Mouse (Mus musculus) small intestine, adult 2 months (tissue): ENCODE results near the gene Btn1a1. TPM values are rescaled to one million over a fixed set of nuclear protein-coding genes. Genes with fewer than 3 reads are reported as not detected.

Experiments used
- H3K27ac ChIP-seq: fragments of 200-500 bp; 2 replicates; pipeline ENCODE4 v1.5.1; 2012; ENCODE audit warnings: low read depth, low read length, control low read depth, inconsistent platforms; ENCODE audit not compliant: insufficient read depth
- H3K27me3 ChIP-seq: fragments of 200-500 bp; 2 replicates; pipeline ENCODE4 v1.6.1; 2012; ENCODE audit warnings: mild to moderate bottlenecking, moderate library complexity, low read length, inconsistent platforms; ENCODE audit not compliant: control insufficient read depth, insufficient read depth
- H3K36me3 ChIP-seq: fragments of 200-500 bp; 2 replicates; pipeline ENCODE4 v1.6.1; 2012; ENCODE audit warnings: mild to moderate bottlenecking, low read length, control low read depth, inconsistent platforms; ENCODE audit not compliant: control insufficient read depth, insufficient read depth
- H3K4me1 ChIP-seq: fragments of 200-500 bp; 2 replicates; pipeline ENCODE4 v1.6.1; 2012; ENCODE audit warnings: low read length, inconsistent platforms, mixed read lengths; ENCODE audit not compliant: control insufficient read depth, insufficient read depth, insufficient read length
- H3K4me3 ChIP-seq: fragments of 200-500 bp; 2 replicates; pipeline ENCODE4 v1.5.1; 2012; ENCODE audit warnings: low read depth, mild to moderate bottlenecking, control low read depth, inconsistent platforms, low read length, moderate library complexity
- CTCF ChIP-seq: fragments of 200-500 bp; IDR thresholded peaks from 2 replicates; pipeline ENCODE4 v1.5.1; 2012; ENCODE audit warnings: low read depth, mild to moderate bottlenecking, control low read depth, inconsistent platforms, low read length, moderate library complexity, mixed read lengths; ENCODE audit not compliant: insufficient replicate concordance, insufficient read length; ENCODE audit errors: extremely low read depth
- POLR2A ChIP-seq: fragments of 200-500 bp; IDR thresholded peaks from 2 replicates; pipeline ENCODE4 v1.6.1; 2012; ENCODE audit warnings: low read depth, mild to moderate bottlenecking, control low read depth, inconsistent platforms, low read length, moderate library complexity
- WGBS: fragments of 180-500 bp; shearing (Covaris S2); methylation state at CpG from one replicate; pipeline ENCODE4 v1.1.7; 2018; 5-methylcytosine and 5-hydroxymethylcytosine counted together
- polyA plus RNA-seq: library from polyadenylated mRNA; depleted of rRNA; stranded (reverse); fragments of >200 nt; gene quantifications from 2 replicates; pipeline ENCODE4 v1.2.3, GENCODE M21; 2012

The Btn1a1 gene
- polyA plus RNA-seq, 1 experiment, result 0.05 TPM

- Histone ChIP-seq H3K27me3 (no peaks in the 10 kb centered on the region), H3K27ac (no peak overlapping the region), H3K36me3 (no peaks in the 10 kb centered on the region), H3K4me1 (no peaks in the 10 kb centered on the region), H3K4me3 (no peak overlapping the region)
- TF ChIP-seq POLR2A (no peak), CTCF (no peak)
- 73% methylated on average over 3 of the region's 3 CpGs for WGBS
Measured at GRCm38 (mm10) chr13:23448758-23449157, 16.9 kb downstream of the Btn1a1 start.

- WGBS, result under 1% methylated on average over 16 of the region's 16 CpGs
- Histone ChIP-seq H3K4me1 (no peaks in the 10 kb centered on the region), H3K27ac (peak overlapping the region; percentile 20; the same call in 1 of the 2 replicates), H3K4me3 (peak overlapping the region; percentile 48; the same call in 1 of the 2 replicates), H3K36me3 (no peaks in the 10 kb centered on the region), H3K27me3 (no peaks in the 10 kb centered on the region)
- TF ChIP-seq POLR2A, result no peak
- TF ChIP-seq CTCF, result no peak
Measured at GRCm38 (mm10) chr13:23446498-23446952, 19.2 kb downstream of the Btn1a1 start.

- Histone ChIP-seq H3K27ac (peak overlapping the region; percentile 80), H3K4me3 (peak overlapping the region; percentile 80), H3K4me1 (no peaks in the 10 kb centered on the region), H3K27me3 (no peaks in the 10 kb centered on the region), H3K36me3 (no peaks in the 10 kb centered on the region)
- WGBS, result under 1% methylated on average over 55 of the region's 55 CpGs
- TF ChIP-seq CTCF (no peak), POLR2A (peak; percentile 11; the same call in 1 of the 2 replicates)
Measured at GRCm38 (mm10) chr13:23445561-23446320, 20.0 kb downstream of the Btn1a1 start.

GRCm38 (mm10) chr13:23445156-23445555 is 20.5 kb downstream of the Btn1a1 start:
- H3K4me1 ChIP-seq, result no peaks in the 10 kb centered on the region
- H3K27ac ChIP-seq, result peak overlapping the region; percentile 80
- WGBS, result 3% methylated on average over 10 of the region's 10 CpGs
- H3K36me3 ChIP-seq, result no peaks in the 10 kb centered on the region
- H3K4me3 ChIP-seq, result peak overlapping the region; percentile 80
- no peaks in the 10 kb centered on the region for H3K27me3 ChIP-seq
- TF ChIP-seq POLR2A (no peak), CTCF (no peak)

GRCm38 (mm10) chr13:23444451-23444850 is 21.2 kb downstream of the Btn1a1 start:
- H3K27ac ChIP-seq, result no peak overlapping the region
- no peak overlapping the region for H3K4me3 ChIP-seq
- H3K36me3 ChIP-seq, result no peaks in the 10 kb centered on the region
- no peaks in the 10 kb centered on the region for H3K4me1 ChIP-seq
- H3K27me3 ChIP-seq, result no peaks in the 10 kb centered on the region
- TF ChIP-seq POLR2A (no peak), CTCF (no peak)
- WGBS, result 64% methylated on average over 5 of the region's 5 CpGs

- WGBS, result 88% methylated on average over 10 of the region's 10 CpGs
- H3K4me1 ChIP-seq, result peaks cover 2% of the 10 kb centered on the region; the same call in 1 of the 2 replicates
Measured at GRCm38 (mm10) chr13:23439901-23440300, 25.8 kb downstream of the Btn1a1 start.

GRCm38 (mm10) chr13:23438521-23438920 is 27.2 kb downstream of the Btn1a1 start:
- Histone ChIP-seq H3K36me3 (no peaks in the 10 kb centered on the region), H3K27ac (no peak overlapping the region), H3K4me1 (peaks cover 2% of the 10 kb centered on the region; the same call in 1 of the 2 replicates), H3K4me3 (no peak overlapping the region), H3K27me3 (no peaks in the 10 kb centered on the region)
- WGBS, result 1% methylated on average over 7 of the region's 7 CpGs
- TF ChIP-seq CTCF (no peak), POLR2A (no peak)

More at GRCm38 (mm10) chr13:23439901-23440300, 25.8 kb downstream of the Btn1a1 start:
- Histone ChIP-seq H3K36me3 (no peaks in the 10 kb centered on the region), H3K27me3 (no peaks in the 10 kb centered on the region), H3K27ac (no peak overlapping the region), H3K4me3 (no peak overlapping the region)
- TF ChIP-seq CTCF (no peak), POLR2A (no peak)
